Mouse (Mus musculus): ENCODE data around the gene Akap2. TPM values are rescaled to one million over a fixed set of nuclear protein-coding genes. Genes with fewer than 3 reads are reported as not detected.
A peak's percentile ranks its signal among the peaks of the same experiment; 100 is the strongest.

The Akap2 gene
- total and polyA plus RNA-seq, 3 experiments = 1.7 to 7.2 TPM; not detected in 1

GRCm38 (mm10) chr4:57722296-57722695 lies 4.8 kb downstream of the Akap2 start:
- TF ChIP-seq JUND (IDR thresholded peaks at IDR 0.05; ENCODE audit: low read depth, low read length) = no peak
- no peak for TF ChIP-seq EP300 (IDR thresholded peaks at IDR 0.05; ENCODE audit: low read depth in 1 of 2, low read length in 2 of 2)
- no peak for TF ChIP-seq RCOR1 (IDR thresholded peaks at IDR 0.05; ENCODE audit: low read depth, low read length)
- TF ChIP-seq SIN3A (IDR thresholded peaks at IDR 0.05; ENCODE audit: low read length) = no peak
- no peak for TF ChIP-seq GABPA (IDR thresholded peaks at IDR 0.05; ENCODE audit: low read depth, low read length)
- no peak for TF ChIP-seq MAZ (IDR thresholded peaks at IDR 0.05; ENCODE audit: low read depth, low read length)
- no peak for TF ChIP-seq KAT2A (conservative IDR thresholded peaks at IDR 0.05; ENCODE audit: low read depth, low read length)
- TF ChIP-seq CHD2 (IDR thresholded peaks at IDR 0.05; ENCODE audit: low read length) = no peak
- no peak for TF ChIP-seq POLR2AphosphoS2 (IDR thresholded peaks at IDR 0.05; ENCODE audit: low read length)
- TF ChIP-seq ZNF384 (IDR thresholded peaks at IDR 0.05; ENCODE audit: low read depth, low read length) = no peak
- no peak for TF ChIP-seq MAX (IDR thresholded peaks at IDR 0.05; ENCODE audit: low read length)
- TF ChIP-seq E2F4 (IDR thresholded peaks at IDR 0.05; ENCODE audit: borderline replicate concordance, low read depth, low read length) = no peak
- Histone ChIP-seq H3K27me3 (ENCODE audit: control insufficient read depth in 1 of 2, insufficient read depth in 2 of 2, low read length in 2 of 2) (no peaks in the 10 kb centered on the region), H3K4me3 (ENCODE audit: control insufficient read depth in 1 of 2, insufficient read depth in 1 of 2, low read depth in 2 of 2, low read length in 2 of 2) (no peak overlapping the region), H3K79me2 (ENCODE audit: control insufficient read depth, insufficient read depth, low read length, poor library complexity) (no peaks in the 10 kb centered on the region), H3K27ac (ENCODE audit: control insufficient read depth, low read depth, low read length) (no peak overlapping the region), H3K36me3 (ENCODE audit: control insufficient read depth in 1 of 2, insufficient read depth in 2 of 2, low read length in 2 of 2) (no peaks in the 10 kb centered on the region), H3K9me3 (replicated peaks; ENCODE audit: insufficient read depth, low read length) (no peaks in the 10 kb centered on the region), H3K4me1 (ENCODE audit: control insufficient read depth in 1 of 2, insufficient read depth in 2 of 2, low read length in 2 of 2) (no peaks in the 10 kb centered on the region), H3K9ac (ENCODE audit: control insufficient read depth, low read depth, low read length, poor library complexity, severe bottlenecking) (no peak overlapping the region)
- no peak for DNase-seq (ENCODE audit: low read depth, low spot score)

GRCm38 (mm10) chr4:57723659-57724058 lies 6.2 kb downstream of the Akap2 start:
- H3K4me3 ChIP-seq (ENCODE audit: control insufficient read depth in 1 of 2, insufficient read depth in 1 of 2, low read depth in 2 of 2, low read length in 2 of 2) = no peak overlapping the region
- H3K27me3 ChIP-seq (ENCODE audit: control insufficient read depth in 1 of 2, insufficient read depth in 2 of 2, low read length in 2 of 2) = no peaks in the 10 kb centered on the region
- no peaks in the 10 kb centered on the region for H3K36me3 ChIP-seq (ENCODE audit: control insufficient read depth in 1 of 2, insufficient read depth in 2 of 2, low read length in 2 of 2)
- DNase-seq (ENCODE audit: low read depth, low spot score) = peak; percentile 19
- H3K9ac ChIP-seq (ENCODE audit: control insufficient read depth, low read depth, low read length, poor library complexity, severe bottlenecking) = no peak overlapping the region
- H3K4me1 ChIP-seq (ENCODE audit: control insufficient read depth in 1 of 2, insufficient read depth in 2 of 2, low read length in 2 of 2) = no peaks in the 10 kb centered on the region
- no peaks in the 10 kb centered on the region for H3K79me2 ChIP-seq (ENCODE audit: control insufficient read depth, insufficient read depth, low read length, poor library complexity)
- H3K9me3 ChIP-seq (replicated peaks; ENCODE audit: insufficient read depth, low read length) = no peaks in the 10 kb centered on the region
- no peak overlapping the region for H3K27ac ChIP-seq (ENCODE audit: control insufficient read depth, low read depth, low read length)
- TF ChIP-seq SMC3 (IDR thresholded peaks at IDR 0.05; ENCODE audit: low read depth, low read length) = peak; percentile 66
- TF ChIP-seq MYB (IDR thresholded peaks at IDR 0.05; ENCODE audit: low read depth, low read length) = no peak
- peak in 2 of 3 experiments; percentile 35 to 48; a peak in 3 of 6 replicates for TF ChIP-seq CTCF (IDR thresholded peaks at IDR 0.05 in 2 of 3, conservative IDR thresholded peaks at IDR 0.05 in 1 of 3; ENCODE audit: control insufficient read depth in 1 of 3, insufficient read depth in 1 of 3, low read depth in 2 of 3, low read length in 3 of 3, poor library complexity in 1 of 3, severe bottlenecking in 1 of 3)
- TF ChIP-seq CHD1 (IDR thresholded peaks at IDR 0.05; ENCODE audit: low read depth, low read length) = no peak
- peak; percentile 39 for TF ChIP-seq ZC3H11A (IDR thresholded peaks at IDR 0.05; ENCODE audit: low read depth, low read length)
- no peak for TF ChIP-seq ZNF384 (IDR thresholded peaks at IDR 0.05; ENCODE audit: low read depth, low read length)
- TF ChIP-seq RCOR1 (IDR thresholded peaks at IDR 0.05; ENCODE audit: low read depth, low read length) = no peak
- TF ChIP-seq ELF1 (IDR thresholded peaks at IDR 0.05; ENCODE audit: low read depth, low read length) = no peak
- no peak for TF ChIP-seq KAT2A (conservative IDR thresholded peaks at IDR 0.05; ENCODE audit: low read depth, low read length)
- peak; percentile 32 for TF ChIP-seq RAD21 (IDR thresholded peaks at IDR 0.05; ENCODE audit: low read depth, low read length)
- TF ChIP-seq MXI1 (IDR thresholded peaks at IDR 0.05; ENCODE audit: low read depth, low read length) = no peak
